Mouse (Mus musculus) kidney, postnatal 0 days (tissue): ENCODE results near the gene Nudcd3. TPM values are rescaled to one million over a fixed set of nuclear protein-coding genes. Genes with fewer than 3 reads are reported as not detected.

Experiments used
- ATAC-seq: fragments of 200-750 bp; cut with Nextera tagmentation; replicated peaks from 2 replicates; pipeline ENCODE4 v1.8.0; 2017; ENCODE audit warnings: low read depth, moderate number of reproducible peaks, moderate TSS enrichment, moderate library complexity; ENCODE audit not compliant: low FRiP score
- DNase-seq: peaks from one replicate; pipeline ENCODE4 v3.0.0-alpha.2; 2016; ENCODE audit warnings: low spot score
- H3K27ac ChIP-seq: fragments of 300-500 bp; sonication (generic); 2 replicates; pipeline ENCODE4 v1.5.1; 2014; ENCODE audit warnings: mild to moderate bottlenecking
- H3K27me3 ChIP-seq: fragments of 300-500 bp; sonication (generic); 2 replicates; pipeline ENCODE4 v1.6.1; 2014; ENCODE audit warnings: low read length, mixed read lengths; ENCODE audit not compliant: insufficient read depth
- H3K36me3 ChIP-seq: fragments of 300-500 bp; sonication (generic); 2 replicates; pipeline ENCODE4 v1.6.1; 2014; ENCODE audit warnings: low read length, mixed read lengths; ENCODE audit not compliant: insufficient read depth
- H3K4me1 ChIP-seq: fragments of 300-500 bp; sonication (generic); replicated peaks from 2 replicates; pipeline ENCODE4 v1.6.1; 2014; ENCODE audit warnings: antibody characterized with exemption, low read length, mixed read lengths; ENCODE audit not compliant: insufficient read depth
- H3K4me2 ChIP-seq: fragments of 300-500 bp; sonication (generic); 2 replicates; pipeline ENCODE4 v1.6.1; 2014; ENCODE audit warnings: mild to moderate bottlenecking, low read length, moderate library complexity, mixed read lengths
- H3K4me3 ChIP-seq: fragments of 300-500 bp; sonication (generic); replicated peaks from 2 replicates; pipeline ENCODE4 v1.5.1; 2014; ENCODE audit warnings: low read depth, low read length
- H3K9ac ChIP-seq: fragments of 300-500 bp; sonication (generic); 2 replicates; pipeline ENCODE4 v1.6.1; 2014; ENCODE audit warnings: low read depth, low read length
- H3K9me3 ChIP-seq: fragments of 300-500 bp; sonication (generic); replicated peaks from 2 replicates; pipeline ENCODE4 v1.6.1; 2016; ENCODE audit warnings: low read length, inconsistent platforms, mixed read lengths
- CTCF ChIP-seq: IDR thresholded peaks from 2 replicates; pipeline ENCODE4 v1.5.1; 2016; ENCODE audit warnings: antibody characterized with exemption, low read depth, mild to moderate bottlenecking, moderate library complexity
- WGBS: fragments of 180-500 bp; shearing (Covaris S2); extraction: QIAGEN DNeasy Blood & Tissue Kit; methylation state at CpG from one replicate; pipeline ENCODE4 v1.1.7; 2014; 5-methylcytosine and 5-hydroxymethylcytosine counted together
- polyA plus RNA-seq: library from polyadenylated mRNA; unstranded; fragments of >200 nt; fragmentation: Nextera tagmentation; extraction: Ambion mirVana; gene quantifications from 2 replicates; pipeline ENCODE4 v1.2.1, GENCODE M21; 2015

Gene Nudcd3
- polyA plus RNA-seq, 1 experiment from 2014 or later = 28.1 TPM

GRCm38 (mm10) chr11:6198449-6198848 is 1.8 kb downstream of the Nudcd3 start:
- no peak overlapping the region for H3K27ac ChIP-seq
- peak overlapping the region; percentile 90 for H3K4me2 ChIP-seq
- no peak for TF ChIP-seq CTCF
- no peaks in the 10 kb centered on the region for H3K9me3 ChIP-seq
- 0 out of 2 replicates have a peak overlapping the region, but pooled peaks have one; percentile 62 for H3K4me3 ChIP-seq
- no peak overlapping the region for H3K9ac ChIP-seq
- H3K27me3 ChIP-seq = no peaks in the 10 kb centered on the region
- H3K36me3 ChIP-seq = no peaks in the 10 kb centered on the region
- no peak for ATAC-seq
- DNase-seq = no peak
- 89% methylated on average over 4 of the region's 4 CpGs for WGBS
- peaks cover 10% of the 10 kb centered on the region for H3K4me1 ChIP-seq

GRCm38 (mm10) chr11:6196780-6197179 is 3.4 kb downstream of the Nudcd3 start:
- ATAC-seq = no peak

DNA sequence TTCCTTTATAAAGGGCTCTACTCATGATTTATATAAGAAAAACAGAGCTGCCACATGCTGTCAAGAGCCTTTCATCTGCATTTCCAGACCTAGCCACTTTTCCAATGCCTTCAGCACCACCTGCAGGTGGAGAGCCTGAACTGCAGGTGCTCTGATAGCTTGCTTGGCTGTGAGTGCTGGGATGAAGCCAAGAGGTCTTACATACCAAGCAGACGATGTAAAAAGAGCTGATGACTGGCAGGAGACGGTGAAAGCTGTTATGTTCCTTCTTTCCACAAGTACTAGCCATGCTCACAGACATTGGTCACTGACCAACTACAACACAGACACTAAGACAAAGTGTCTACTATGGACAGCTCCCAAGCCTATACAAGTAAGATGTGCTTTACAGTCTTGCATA is 12.3 kb downstream of the Nudcd3 start:
- H3K9me3 ChIP-seq = no peaks in the 10 kb centered on the region
- peaks cover 9% of the 10 kb centered on the region; the same call in 1 of the 2 replicates for H3K4me1 ChIP-seq
- peak; percentile 98 for TF ChIP-seq CTCF
- WGBS = 5% methylated on average over 2 of the region's 2 CpGs
- no peak overlapping the region for H3K4me2 ChIP-seq
- peak; percentile 93 for DNase-seq
- no peak overlapping the region for H3K9ac ChIP-seq
- no peaks in the 10 kb centered on the region for H3K27me3 ChIP-seq
- peaks cover 2% of the 10 kb centered on the region; the same call in 1 of the 2 replicates for H3K36me3 ChIP-seq
- ATAC-seq = no peak; the same call in 1 of the 2 replicates
- H3K27ac ChIP-seq = no peak overlapping the region
- no peak overlapping the region for H3K4me3 ChIP-seq

More at GRCm38 (mm10) chr11:6196780-6197179, 3.4 kb downstream of the Nudcd3 start:
- no peaks in the 10 kb centered on the region for H3K27me3 ChIP-seq
- H3K36me3 ChIP-seq = peaks cover 5% of the 10 kb centered on the region; the same call in 1 of the 2 replicates
- H3K9me3 ChIP-seq = no peaks in the 10 kb centered on the region
- H3K4me3 ChIP-seq = no peak overlapping the region
- H3K4me2 ChIP-seq = no peak overlapping the region
- WGBS = 92% methylated on average over 8 of the region's 8 CpGs
- H3K4me1 ChIP-seq = peaks cover 10% of the 10 kb centered on the region
- H3K9ac ChIP-seq = no peak overlapping the region
- no peak for TF ChIP-seq CTCF
- no peak for DNase-seq
- H3K27ac ChIP-seq = no peak overlapping the region

DNA sequence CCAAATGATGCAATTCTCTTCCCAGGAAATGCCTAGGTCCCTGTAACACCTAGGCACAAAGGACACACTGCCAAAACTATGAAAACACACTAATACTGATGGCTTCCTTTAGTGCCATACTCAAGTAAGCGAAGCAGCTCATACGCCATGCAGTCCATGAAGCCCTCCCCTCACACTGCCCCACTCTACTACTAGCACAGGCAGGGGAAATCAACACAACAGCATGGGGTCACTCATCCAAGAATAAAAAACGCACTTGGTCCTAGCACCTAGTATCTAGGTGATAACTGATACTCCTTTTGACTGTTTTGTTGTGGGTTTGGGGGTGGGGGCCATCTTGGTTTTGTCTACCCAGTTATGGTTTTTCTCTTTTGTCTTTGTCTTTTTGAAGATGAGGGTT is 12.8 kb downstream of the Nudcd3 start:
- Histone ChIP-seq H3K9me3 (no peaks in the 10 kb centered on the region), H3K27ac (no peak overlapping the region), H3K27me3 (no peaks in the 10 kb centered on the region), H3K4me3 (no peak overlapping the region), H3K9ac (no peak overlapping the region), H3K36me3 (no peaks in the 10 kb centered on the region), H3K4me1 (peaks cover 9% of the 10 kb centered on the region; the same call in 1 of the 2 replicates), H3K4me2 (no peak overlapping the region)
- DNase-seq (no peak), ATAC-seq (no peak)
- no peak for TF ChIP-seq CTCF
- 76% methylated on average over 3 of the region's 3 CpGs for WGBS

DNA sequence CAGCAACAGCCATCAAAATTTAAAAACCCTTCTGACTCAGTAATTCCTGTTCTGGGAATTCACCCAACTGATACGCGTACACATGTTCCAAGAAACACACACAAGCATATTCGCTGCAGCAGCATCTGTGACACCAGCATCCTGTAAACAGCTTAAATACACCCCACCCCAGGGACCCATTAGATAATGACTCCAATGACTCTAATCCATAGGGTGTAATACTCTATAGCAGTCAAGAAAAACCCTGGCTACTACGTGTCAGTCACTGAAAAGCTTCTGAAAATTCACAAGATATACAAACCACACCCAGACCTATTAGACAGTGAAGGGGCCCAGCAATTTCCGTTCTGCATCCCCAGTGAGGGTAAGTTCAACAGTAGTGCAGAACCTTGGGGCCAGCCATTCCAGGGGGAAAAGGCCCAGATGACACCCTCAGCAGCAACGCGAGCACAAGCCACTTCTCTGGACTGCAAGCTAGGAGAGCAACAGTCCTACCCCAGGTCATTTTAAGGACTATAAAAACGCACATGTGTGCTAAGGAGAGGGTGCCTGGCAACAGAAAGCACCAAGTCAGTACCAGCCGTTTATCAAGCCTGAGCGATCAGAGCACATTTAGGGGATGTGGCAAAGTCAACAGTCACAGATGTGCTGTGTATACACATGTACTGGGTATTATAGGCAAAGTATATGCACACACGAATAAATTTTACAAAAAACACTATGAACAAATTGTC is 15.8 kb downstream of the Nudcd3 start:
- no peak for TF ChIP-seq CTCF
- no peaks in the 10 kb centered on the region for H3K36me3 ChIP-seq
- H3K9ac ChIP-seq = no peak overlapping the region
- DNase-seq (no peak), ATAC-seq (no peak)
- no peak overlapping the region for H3K27ac ChIP-seq
- no peak overlapping the region for H3K4me3 ChIP-seq
- WGBS = 40% methylated on average over 11 of the region's 11 CpGs
- peaks cover 10% of the 10 kb centered on the region; the same call in 1 of the 2 replicates for H3K4me1 ChIP-seq
- H3K9me3 ChIP-seq = no peaks in the 10 kb centered on the region
- H3K4me2 ChIP-seq = no peak overlapping the region
- no peaks in the 10 kb centered on the region for H3K27me3 ChIP-seq

- no peak for ATAC-seq
- H3K9me3 ChIP-seq = no peaks in the 10 kb centered on the region
- H3K36me3 ChIP-seq = no peaks in the 10 kb centered on the region
- no peak for TF ChIP-seq CTCF
- H3K4me2 ChIP-seq = no peak overlapping the region
- no peak for DNase-seq
- H3K27me3 ChIP-seq = no peaks in the 10 kb centered on the region
- no peak overlapping the region for H3K4me3 ChIP-seq
- peaks cover 18% of the 10 kb centered on the region; the same call in 1 of the 2 replicates for H3K4me1 ChIP-seq
- H3K27ac ChIP-seq = no peak overlapping the region
- whole genome bisulfite sequencing = 35% methylated on average over 2 of the region's 2 CpGs
- H3K9ac ChIP-seq = no peak overlapping the region
These were observed 17.0 kb downstream of the Nudcd3 start for GRCm38 (mm10) chr11:6183246-6183645.
